Mouse (Mus musculus) kidney, adult 2 months (tissue): ENCODE results near the gene Rilpl1. TPM values are rescaled to one million over a fixed set of nuclear protein-coding genes. Genes with fewer than 3 reads are reported as not detected.

Experiments
- DNase-seq: peaks from one replicate; pipeline ENCODE4 v3.0.0; 2021
- H3K27ac ChIP-seq: fragments of 200-500 bp; 2 replicates; pipeline ENCODE4 v1.5.1; 2012; ENCODE audit warnings: low read depth, low read length, control low read depth, inconsistent platforms; ENCODE audit not compliant: insufficient read depth
- H3K27me3 ChIP-seq: fragments of 200-500 bp; replicated peaks from 2 replicates; pipeline ENCODE4 v1.6.1; 2012; ENCODE audit warnings: mild to moderate bottlenecking, moderate library complexity, low read length, inconsistent platforms; ENCODE audit not compliant: control insufficient read depth, insufficient read depth
- H3K36me3 ChIP-seq: fragments of 200-500 bp; 2 replicates; pipeline ENCODE4 v1.6.1; 2012; ENCODE audit warnings: mild to moderate bottlenecking, moderate library complexity, low read length, inconsistent platforms; ENCODE audit not compliant: control insufficient read depth, insufficient read depth
- H3K4me1 ChIP-seq: fragments of 200-500 bp; 2 replicates; pipeline ENCODE4 v1.6.1; 2011; ENCODE audit warnings: low read length; ENCODE audit not compliant: control insufficient read depth, insufficient read depth
- H3K4me3 ChIP-seq: fragments of 200-500 bp; 2 replicates; pipeline ENCODE4 v1.5.1; 2011; ENCODE audit warnings: mild to moderate bottlenecking, low read depth, low read length, control low read depth; ENCODE audit not compliant: insufficient read depth
- CTCF ChIP-seq: fragments of 200-500 bp; conservative IDR thresholded peaks from 2 replicates; pipeline ENCODE4 v1.5.1; 2011; ENCODE audit warnings: low read depth, mild to moderate bottlenecking, control low read depth, low read length, moderate library complexity, mixed read lengths; ENCODE audit not compliant: insufficient read depth, insufficient read length
- POLR2A ChIP-seq: fragments of 200-500 bp; IDR thresholded peaks from one replicate; pipeline ENCODE4 v1.6.1; 2011; ENCODE audit warnings: low read depth, low read length, control low read depth
- WGBS: fragments of 180-500 bp; shearing (Covaris S2); methylation state at CpG from one replicate; pipeline ENCODE4 v1.1.7; 2018; 5-methylcytosine and 5-hydroxymethylcytosine counted together
- polyA plus RNA-seq: library from polyadenylated mRNA; depleted of rRNA; stranded (reverse); fragments of >200 nt; gene quantifications from 2 replicates; pipeline ENCODE4 v1.2.3, GENCODE M21; 2012; rRNA removed

The Rilpl1 gene
- polyA plus RNA-seq = 10.4 and 12.5 TPM in 2 replicates

DNA sequence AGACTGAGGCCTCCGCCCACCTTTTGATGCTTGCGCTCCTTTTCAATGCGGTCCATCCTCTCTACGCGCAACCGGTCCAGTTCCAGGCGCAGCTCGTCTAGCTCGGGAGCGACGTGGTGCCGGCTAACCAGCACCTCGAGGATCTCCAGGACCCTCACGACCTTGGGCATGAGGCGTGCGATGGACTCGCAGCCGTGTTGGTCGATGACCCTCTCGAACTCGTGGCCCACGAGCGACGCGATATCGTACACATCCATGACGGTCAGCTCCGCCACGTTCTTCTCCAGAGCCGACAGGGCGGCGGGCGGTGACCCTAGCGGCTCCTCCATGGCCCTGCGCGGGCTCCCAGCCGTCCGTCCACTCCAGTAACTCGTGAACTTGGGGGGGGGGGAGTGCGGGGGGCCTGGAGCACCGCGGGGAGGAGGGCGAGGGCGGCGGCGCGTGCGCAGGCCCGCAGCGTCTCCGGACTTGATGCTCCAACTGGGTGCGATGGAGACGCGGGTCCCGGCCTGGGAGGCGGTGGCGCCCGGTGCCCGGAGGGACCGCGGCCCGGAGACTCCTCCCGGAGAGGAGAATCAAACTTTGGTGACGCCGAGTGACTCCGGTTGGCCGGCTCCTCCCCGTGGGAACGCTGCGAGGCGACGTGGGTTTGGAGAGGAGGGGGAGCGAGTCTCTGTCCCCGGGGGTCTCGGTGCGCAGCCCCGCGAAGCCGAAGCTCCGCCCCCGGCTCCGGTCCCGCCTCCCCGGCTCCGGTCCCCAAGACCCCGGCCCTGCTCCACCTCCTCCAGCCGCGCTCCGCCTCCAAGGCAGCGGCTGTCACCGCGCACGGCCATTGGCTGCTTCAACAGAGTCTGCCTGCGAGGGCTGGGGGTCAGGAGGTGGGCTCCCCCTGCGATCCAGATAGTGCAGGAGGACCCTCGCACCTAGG is at the start of gene Rilpl1:
Gene Rilpl1 (minus strand): TSS at position 737 of the 928 bp plus-strand sequence.
- peak; percentile 84 for DNase-seq
- WGBS = under 1% methylated on average over 96 of the region's 96 CpGs
- peaks cover 9% of the 10 kb centered on the region; the same call in 1 of the 2 replicates for H3K4me1 ChIP-seq
- H3K27ac ChIP-seq = peak within 1 kb of the TSS; percentile 75
- no peaks in the 10 kb centered on the region for H3K36me3 ChIP-seq
- H3K27me3 ChIP-seq = no peaks in the 10 kb centered on the region
- TF ChIP-seq POLR2A (peak; percentile 9), CTCF (no peak)
- H3K4me3 ChIP-seq = peak within 1 kb of the TSS; percentile 95

DNA sequence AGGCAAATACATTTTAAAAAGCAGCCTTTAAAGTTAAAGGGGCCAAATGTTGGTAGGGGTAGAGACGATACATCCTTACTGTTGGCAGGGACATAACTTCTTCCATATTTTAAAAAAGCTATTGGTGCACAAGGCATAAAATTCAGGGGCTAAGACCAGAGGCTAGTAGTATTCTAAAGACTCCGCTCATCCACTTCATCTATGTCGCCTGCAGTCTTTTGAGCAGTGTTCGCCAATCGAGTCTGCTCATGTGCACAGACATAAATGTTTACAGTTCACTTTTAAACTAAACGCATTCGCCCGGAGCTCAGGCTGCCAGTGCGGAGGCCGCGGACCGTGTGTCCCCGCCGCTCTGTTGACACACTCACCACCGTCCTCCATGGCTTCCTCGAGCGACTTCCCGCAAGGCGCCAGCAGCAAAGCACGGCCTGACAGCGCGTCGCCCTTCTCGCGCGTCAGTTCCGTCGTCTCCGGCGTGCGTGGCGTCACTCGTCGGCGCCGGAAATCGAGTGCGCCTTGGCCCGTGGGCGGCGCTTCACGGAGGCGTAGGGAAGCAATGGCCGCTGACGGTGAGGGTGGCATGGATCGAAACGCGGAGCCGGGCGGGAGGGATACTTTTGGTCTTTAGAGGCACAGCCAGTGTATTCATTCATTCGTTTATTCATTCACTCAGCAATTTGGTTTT is 47.6 kb upstream of the Rilpl1 start, which contains the start of the genes Eif2b1 and Gtf2h3:
Gene Eif2b1 (minus strand): TSS at position 499 of the 685 bp plus-strand sequence.
Gene Gtf2h3 (plus strand): TSS at position 508 of the 685 bp plus-strand sequence.
- TF ChIP-seq POLR2A (peak; percentile 60), CTCF (no peak)
- no peak within 1 kb of the TSS for H3K27ac ChIP-seq
- 1% methylated on average over 51 of the region's 51 CpGs for WGBS
- H3K4me1 ChIP-seq = peaks cover 2% of the 10 kb centered on the region; the same call in 1 of the 2 replicates
- DNase-seq = peak; percentile 95
- peak within 1 kb of the TSS; percentile 74 for H3K4me3 ChIP-seq
- no peaks in the 10 kb centered on the region for H3K27me3 ChIP-seq
- H3K36me3 ChIP-seq = no peaks in the 10 kb centered on the region

DNA sequence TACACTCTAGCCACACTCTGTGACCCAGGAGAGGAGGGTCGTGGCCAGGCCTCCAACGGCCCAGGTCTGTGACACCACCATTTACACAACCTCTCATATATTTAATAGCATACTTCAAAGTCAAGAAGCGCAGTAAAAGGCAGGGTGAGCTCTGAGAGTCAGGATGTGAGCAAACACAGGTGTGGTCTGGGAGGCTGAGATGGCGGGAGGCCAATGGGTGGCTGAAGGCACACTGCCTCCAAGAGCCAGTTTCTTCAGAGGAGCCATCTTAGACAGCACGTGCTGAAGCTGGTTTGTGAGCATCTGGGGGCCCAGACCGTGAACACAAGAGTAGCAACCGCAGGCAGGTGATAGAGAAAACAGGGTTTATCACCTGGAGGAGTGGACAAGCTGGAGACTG is 44.3 kb upstream of the Rilpl1 start:
- no peak overlapping the region for H3K4me3 ChIP-seq
- no peak overlapping the region for H3K27ac ChIP-seq
- 86% methylated on average over 7 of the region's 7 CpGs for WGBS
- 0 out of 2 replicates have a peak, but pooled peaks cover 1% of the 10 kb centered on the region for H3K36me3 ChIP-seq
- no peaks in the 10 kb centered on the region for H3K27me3 ChIP-seq
- no peak for TF ChIP-seq POLR2A
- no peak for TF ChIP-seq CTCF
- no peak for DNase-seq
- H3K4me1 ChIP-seq = peaks cover 2% of the 10 kb centered on the region; the same call in 1 of the 2 replicates

- TF ChIP-seq CTCF (no peak), POLR2A (no peak)
- no peaks in the 10 kb centered on the region for H3K4me1 ChIP-seq
- H3K27me3 ChIP-seq = no peaks in the 10 kb centered on the region
- H3K4me3 ChIP-seq = no peak overlapping the region
- H3K27ac ChIP-seq = no peak overlapping the region
- WGBS = 83% methylated on average over 12 of the region's 12 CpGs
- DNase-seq = no peak
- H3K36me3 ChIP-seq = peaks cover 8% of the 10 kb centered on the region; the same call in 1 of the 2 replicates
Measured at GRCm38 (mm10) chr5:124571068-124571467, 39.9 kb upstream of the Rilpl1 start.

DNA sequence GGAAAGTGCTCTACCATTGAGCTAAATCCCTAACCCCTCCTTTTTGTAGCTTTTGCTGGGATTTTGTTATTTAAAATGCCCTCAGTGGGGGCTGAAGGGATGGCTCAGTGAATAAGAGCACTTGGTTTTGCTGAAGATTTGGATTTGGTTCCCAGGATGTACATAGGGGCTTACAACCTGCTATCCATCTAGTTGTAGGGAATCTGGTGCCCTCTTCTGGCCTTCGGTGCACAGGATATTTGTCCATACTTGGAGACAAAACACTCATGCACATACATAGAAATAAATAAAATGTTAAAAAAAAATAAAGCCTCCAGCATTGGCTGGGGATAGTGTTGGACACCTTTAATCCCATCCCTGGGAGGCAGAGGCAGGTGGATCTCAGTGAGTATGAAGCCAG is 24.0 kb upstream of the Rilpl1 start:
- no peak overlapping the region for H3K27ac ChIP-seq
- WGBS = 67% methylated on average over 1 of the region's 1 CpGs
- no peak overlapping the region for H3K4me3 ChIP-seq
- H3K36me3 ChIP-seq = peaks cover 1% of the 10 kb centered on the region; the same call in 1 of the 2 replicates
- H3K27me3 ChIP-seq = no peaks in the 10 kb centered on the region
- H3K4me1 ChIP-seq = peaks cover 3% of the 10 kb centered on the region; the same call in 1 of the 2 replicates
- DNase-seq = peak; percentile 18
- TF ChIP-seq POLR2A = no peak
- no peak for TF ChIP-seq CTCF

- no peak for TF ChIP-seq CTCF
- TF ChIP-seq POLR2A = no peak
- peaks cover 3% of the 10 kb centered on the region; the same call in 1 of the 2 replicates for H3K4me1 ChIP-seq
- 69% methylated on average over 6 of the region's 6 CpGs for WGBS
- H3K36me3 ChIP-seq = peaks cover 1% of the 10 kb centered on the region; the same call in 1 of the 2 replicates
- DNase-seq = no peak
- H3K27ac ChIP-seq = no peak overlapping the region
- H3K27me3 ChIP-seq = no peaks in the 10 kb centered on the region
- no peak overlapping the region for H3K4me3 ChIP-seq
Measured at GRCm38 (mm10) chr5:124553607-124554006, 22.4 kb upstream of the Rilpl1 start.
